Mouse (Mus musculus) ovary, postnatal 14 days (tissue): Measurements from ENCODE around the gene Man1c1.

Experiments used
- DNase-seq: peaks from one replicate; pipeline ENCODE4 v3.0.0; 2022; ENCODE audit warnings: low spot score

Gene Man1c1

DNA sequence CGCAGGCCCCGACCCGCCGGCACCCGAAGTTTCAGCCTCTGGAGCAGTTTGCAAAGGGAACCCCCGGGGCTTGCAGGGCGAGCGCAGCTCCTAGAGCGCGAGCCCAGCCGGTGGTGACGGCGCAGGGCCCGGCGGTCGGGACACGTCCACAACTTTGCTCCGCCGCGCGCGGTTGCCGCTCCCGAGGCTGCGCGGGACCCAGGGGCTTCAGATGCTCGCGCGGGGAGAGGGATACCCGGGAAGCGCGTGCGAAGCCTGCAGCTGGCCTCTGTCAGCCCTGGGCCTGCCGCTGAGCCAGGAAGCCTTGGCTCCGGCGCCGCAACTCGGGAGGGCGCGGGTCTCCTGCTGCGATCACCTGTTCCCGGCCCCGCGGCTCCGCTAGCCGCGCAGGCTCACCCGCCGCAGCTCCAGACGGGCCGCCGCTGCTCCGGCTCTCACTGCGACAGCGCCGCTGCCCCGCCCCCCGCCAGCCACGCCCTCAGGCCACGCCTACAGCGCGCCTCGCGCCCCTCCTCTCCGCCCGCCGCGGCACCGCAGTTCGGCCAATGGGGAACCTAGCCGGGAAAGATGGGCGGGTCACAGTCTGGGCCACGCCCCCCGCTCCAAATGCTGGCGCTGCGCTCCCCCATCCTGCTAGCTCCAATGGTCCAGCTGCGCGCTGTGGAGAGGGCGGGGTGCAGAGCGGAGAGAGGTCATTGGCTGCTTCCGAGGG lies at the start of gene Man1c1:
Gene Man1c1 (minus strand): TSS at position 456 of the 712 bp plus-strand sequence.
- DNase-seq, result peak; percentile 97

DNA sequence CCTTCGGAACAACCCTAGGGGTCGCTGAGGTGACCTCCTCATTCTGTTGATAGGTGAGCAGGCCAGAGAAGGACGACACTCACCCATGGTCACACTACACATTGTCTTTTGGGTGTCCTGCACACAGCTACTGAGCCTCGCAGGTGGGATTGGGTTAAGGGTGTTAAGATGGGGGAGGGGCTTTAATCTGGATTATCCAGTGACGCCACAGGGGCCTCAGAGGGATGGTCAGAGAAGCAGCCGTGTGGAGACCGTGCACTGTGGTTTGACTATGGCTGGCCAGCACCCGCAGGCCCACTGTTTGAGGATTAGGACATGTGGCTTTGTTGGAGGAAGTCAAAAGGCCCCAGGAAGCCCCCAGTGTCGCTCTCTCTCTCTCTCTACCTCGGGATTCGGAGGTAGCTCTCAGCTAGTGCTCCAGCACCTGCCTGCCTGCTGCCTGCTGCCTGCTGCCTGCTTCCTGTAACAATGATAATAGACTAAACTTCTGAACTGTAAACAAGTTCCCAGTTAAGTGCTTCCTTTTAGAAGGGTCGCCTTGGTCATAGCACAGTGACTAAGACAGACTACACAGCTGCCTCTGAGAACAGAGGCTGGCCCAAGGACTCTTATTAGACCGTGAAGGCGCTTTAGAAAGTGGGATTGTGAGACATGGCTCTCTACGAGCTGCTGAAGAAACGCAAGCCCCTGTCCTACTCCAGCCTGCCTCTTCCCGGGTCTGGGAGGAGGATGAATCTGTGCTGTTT lies 49.6 kb upstream of the Man1c1 start:
- no peak for DNase-seq

DNA sequence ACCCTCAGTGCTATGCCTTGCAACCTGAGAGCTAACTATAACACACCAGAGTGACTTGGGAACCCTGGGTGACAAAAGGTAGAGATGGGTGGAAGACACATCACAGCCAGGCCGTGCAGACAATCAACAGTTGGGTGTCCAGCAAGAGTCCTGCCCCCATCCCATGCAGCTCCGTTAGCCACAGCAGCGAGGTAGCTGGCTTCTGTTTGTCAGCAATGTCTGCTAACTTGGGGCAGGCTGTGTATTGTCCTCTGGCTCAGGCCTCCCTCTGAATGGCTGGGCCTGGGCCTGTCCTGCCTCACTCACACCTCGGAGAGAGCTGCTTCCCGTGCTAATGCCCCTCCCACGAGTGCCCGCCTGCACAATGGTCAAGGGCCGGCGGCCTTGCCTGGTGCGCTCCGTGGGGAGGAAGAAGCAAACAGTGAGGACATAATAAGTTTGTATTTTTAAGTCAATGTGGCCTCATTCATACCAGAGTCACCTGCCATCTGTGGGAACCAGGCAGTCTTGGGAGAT lies 48.9 kb upstream of the Man1c1 start:
- no peak for DNase-seq

DNA sequence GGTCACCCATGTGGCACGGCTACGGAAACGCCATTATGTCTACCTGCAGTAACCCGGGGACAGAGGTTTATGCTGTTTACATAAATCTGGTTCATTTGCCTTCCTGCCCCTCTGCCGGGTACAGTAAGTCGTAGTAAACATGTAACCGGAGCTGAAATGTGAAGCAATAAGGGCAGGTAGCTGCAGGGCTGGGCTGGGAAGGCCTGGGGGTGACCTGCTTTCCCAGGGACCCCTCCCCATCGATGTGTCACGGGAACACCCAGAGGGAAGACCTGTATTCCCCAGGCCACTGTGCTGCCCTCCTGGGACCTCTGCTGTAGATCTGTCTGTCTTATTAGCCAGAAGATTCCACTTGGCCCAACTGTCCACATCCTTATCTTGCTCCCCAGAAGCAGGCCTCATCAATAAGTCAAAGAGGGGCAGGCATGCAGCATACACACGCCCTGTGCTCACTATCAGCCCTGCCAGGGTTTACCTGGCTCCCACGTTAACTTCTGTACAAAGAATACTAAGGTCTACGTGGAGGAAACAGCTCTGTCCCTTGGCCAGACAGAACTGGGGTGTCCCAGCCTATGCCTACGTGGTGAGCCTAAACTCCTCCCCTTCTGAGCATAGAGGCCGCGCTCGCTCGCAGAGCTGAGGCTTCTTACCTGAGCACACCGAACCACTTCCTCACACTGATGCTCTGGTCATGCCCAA lies 47.7 kb upstream of the Man1c1 start:
- DNase-seq, result no peak

DNA sequence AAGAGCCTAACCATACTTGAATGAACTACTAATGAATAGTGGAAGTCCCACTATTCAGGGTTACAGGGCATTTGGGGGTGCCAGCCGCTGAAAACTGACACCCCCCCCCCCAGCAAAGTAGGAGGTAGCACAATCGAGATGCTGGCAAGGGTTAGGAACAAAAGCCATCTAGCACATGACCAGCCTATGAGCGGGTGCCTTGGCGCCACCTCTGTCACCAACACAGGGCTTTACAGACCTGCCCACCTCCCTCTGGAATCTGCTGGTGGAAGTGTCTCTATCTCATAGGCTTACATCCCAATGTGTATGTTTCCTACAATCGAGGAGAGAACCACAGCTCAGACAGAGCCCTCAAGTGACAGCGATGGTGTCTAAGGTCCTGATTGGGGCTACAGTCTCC lies 46.7 kb upstream of the Man1c1 start:
- no peak for DNase-seq

DNA sequence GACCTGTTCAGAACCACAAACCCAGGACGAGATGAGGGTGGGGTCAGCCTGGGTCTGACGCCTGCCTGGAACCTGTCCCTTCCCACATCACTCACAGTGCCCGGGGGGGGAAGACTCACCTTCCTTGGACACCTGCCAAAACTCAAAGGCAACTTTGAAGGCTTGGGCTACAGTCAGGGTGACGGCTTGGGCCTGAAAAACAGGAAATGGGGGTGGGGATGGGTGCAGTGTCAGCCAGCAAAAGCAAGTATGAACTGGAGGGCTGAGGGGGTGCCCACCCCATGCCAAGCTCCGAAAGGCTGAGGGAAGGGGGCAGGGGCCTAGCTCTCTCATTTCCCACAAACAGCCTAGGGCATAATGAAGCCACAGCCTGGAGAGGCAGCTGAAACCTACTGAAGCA lies 46.2 kb upstream of the Man1c1 start:
- no peak for DNase-seq

DNA sequence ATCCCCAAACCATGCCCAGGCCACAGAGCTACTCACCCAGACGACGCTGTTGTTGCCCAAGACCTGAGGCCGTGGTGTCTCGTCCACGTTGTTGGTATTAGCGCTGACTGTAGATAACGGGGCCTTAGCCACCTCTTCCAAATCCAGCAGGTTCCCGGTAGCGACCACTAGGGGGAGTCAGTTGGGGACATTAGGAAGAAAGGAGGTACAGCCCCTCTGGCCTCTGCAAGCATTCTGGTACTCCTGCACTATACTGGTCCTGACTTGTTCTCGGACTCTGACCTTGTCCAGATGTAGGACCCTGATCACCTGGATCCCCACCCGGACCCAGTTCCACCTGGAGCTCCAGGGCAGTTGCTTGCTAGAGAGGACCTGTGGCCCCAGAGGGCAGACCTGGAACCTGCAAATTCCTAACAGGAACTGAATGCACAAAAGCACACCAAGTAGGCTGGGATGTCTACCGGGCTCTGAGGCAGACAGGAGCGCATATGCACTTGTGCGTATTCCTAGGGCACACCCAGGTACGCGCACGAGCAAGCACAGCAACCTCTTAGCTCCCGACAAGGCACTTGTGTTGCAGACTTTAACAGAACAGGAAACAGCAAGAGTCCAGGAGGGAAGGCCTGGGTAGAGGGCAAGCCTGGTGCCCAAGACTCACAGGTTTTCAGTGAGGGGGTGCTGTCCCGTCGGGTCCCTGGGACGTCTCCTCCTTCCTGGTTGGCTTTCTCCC lies 45.4 kb upstream of the Man1c1 start:
- no peak for DNase-seq

DNA sequence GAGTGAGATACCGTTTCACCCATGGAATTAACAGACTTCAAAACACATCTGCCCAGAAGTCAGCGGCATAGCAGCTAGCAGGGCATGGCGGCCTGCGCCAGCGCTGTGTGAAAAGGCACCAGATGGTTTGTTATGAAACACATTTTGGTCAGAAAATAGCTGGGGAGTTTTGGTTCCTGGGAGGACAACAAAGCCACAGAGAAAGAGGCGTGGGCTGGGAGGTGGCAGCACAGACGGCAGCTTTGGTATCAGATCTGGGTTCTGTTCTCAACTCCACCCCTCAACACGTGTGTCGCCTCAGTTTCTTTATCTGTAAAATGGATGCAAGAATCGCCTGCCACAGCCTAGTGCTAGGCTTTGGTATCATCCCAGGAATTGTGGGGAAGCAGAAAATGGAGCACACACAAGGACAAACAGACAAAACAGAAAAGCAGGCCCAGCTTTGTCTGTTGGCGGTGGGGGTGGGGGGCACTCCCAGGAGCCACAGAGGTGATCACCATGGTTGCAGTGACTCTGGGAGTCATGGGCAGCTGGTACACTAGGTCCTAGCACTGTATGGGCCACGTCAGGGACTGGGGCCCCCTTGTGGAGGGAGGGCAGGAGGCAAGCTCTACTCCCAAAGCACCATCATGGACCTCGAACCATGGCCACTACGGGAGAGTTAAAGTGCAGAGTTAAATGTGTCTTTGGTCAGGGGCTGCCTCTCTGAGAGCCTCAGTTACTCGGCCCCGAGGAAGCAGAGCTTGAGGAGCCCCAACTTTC lies 42.0 kb upstream of the Man1c1 start:
- no peak for DNase-seq

DNA sequence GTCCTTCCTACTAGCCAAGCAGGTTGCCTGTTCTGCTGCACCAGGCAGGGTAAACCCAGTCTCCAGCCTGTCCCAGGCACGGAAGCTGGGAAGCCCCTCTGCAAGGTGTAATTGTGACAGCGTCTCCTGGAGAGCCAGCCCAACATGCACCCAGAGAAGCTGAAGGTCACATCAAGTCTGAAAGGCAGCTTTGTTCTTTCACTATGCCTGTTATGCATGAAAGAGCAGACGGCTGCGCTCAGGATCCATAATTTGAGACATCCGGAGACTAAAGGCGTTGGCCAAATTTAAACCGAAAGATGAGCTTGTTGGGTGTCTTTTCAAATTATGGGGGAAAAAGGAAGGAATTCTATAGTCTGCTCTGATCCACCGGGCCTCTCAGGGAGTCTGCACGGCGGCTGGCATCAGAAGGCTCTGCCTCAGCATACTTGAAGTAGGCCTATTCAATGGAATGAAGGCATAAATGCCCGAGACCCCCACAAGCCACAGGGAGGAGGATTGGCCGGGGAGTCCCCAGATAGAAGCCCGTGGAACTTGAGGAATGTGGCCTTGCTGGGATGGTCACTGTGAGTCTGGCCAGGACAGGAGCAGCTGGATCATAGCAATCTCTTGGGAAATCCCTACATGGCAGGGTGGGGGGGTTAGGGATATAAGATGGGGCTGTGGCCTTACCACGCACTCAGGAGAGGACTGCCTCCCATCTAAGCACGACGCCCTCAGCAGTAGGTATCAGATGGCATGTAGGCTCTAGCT lies 40.0 kb upstream of the Man1c1 start:
- no peak for DNase-seq

DNA sequence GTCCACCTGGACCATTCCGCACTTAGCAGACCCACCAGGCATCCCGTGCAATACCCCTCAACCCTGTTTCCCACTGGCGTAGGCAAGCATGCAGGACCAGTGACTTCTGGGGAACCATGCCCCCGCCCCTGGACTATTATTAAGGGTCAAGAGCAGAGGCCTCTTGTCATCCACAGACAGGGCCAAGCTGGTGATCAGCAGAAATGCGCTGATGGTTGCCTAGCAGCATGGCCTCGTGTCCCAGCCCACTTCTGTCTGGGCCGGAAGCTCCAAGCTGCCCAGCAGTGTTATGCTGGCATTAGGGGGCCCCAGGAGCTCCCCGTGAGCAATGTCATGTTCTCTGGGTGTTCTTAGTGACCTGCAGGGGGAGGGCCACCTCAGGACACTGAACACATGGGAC lies 37.9 kb upstream of the Man1c1 start:
- DNase-seq, result no peak

DNA sequence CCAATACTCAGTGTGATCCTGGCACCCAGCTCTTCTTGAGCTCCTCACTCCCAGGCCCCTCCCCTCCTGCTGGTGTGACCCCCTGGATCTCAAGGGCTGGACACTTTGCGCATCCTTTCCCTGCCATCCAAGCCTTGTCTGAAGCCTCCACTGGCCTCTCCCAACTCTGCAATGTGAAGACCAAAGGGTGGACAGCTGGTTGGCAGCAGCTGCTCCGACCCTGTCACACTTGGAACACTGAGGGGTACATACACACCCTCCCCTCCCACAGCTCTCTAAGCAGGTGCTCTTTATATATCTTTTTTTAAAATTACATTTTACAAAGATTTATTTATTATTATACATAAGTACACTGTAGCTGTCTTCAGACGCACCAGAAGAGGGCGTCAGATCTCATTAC lies 36.1 kb upstream of the Man1c1 start:
- no peak for DNase-seq

DNA sequence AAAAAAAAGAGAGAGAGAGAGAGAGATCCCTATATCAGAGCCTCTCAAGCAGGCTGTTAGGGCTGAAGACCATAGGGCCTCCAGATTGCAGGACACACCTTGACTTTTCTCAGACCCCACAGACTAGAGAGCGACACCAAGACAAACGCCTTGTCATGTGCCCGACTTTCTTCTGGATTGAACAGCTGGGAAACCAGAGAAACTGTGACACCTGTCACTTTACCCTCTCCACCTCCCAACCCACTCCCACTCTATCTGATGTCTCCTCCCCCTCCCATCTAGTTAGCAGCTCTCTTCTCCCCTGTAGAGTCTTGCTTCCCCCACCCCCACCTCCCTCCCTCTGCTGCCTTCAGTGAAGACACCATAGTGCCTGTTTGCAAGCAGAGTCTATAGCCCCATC lies 35.4 kb upstream of the Man1c1 start:
- no peak for DNase-seq

DNA sequence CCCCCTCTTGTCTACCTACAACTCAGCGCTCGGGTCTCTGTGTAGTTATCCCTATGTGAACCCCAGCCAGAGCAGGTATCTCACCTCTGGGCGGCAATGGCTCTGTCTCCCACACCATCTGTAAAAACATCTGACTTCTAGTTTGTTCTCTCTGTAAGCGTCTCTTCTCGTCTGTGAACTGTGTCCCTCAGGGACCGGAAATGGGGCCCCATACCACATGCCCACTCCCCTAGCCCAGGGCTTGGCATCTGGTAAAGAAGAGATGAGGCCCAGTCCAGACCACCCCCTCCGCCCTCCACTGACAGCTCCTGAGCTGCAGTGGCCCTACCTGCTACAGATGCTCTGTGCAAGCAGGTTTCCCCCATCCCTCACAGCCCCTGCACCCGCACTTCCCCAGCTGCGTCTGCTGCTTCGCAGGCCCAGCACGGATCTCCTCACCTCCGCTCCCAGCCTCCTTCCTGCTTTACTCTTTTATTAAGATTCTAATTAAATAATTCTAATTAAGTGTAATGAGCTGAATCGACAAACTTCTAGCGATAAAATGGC lies 33.3 kb upstream of the Man1c1 start:
- DNase-seq, result no peak

DNA sequence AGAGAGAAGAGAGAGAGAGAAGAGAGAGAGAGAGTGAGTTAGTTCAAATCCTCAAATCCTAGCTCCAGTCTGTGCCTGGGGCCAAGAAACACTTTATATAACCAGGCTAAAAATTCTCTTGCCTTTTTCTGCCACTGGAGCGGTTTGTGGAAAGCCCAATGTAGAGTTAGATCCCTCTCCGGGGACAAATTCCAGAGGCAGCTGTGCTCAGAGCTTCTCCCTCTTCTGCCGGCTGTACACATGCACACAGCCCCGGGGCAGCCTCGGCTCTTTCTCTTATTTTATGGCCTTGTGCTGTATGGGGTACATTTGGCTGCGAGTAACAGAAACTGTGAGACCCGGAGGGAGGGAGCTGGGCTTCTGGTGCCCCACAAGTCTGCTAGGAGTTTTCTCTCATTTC lies 32.1 kb upstream of the Man1c1 start:
- no peak for DNase-seq

DNA sequence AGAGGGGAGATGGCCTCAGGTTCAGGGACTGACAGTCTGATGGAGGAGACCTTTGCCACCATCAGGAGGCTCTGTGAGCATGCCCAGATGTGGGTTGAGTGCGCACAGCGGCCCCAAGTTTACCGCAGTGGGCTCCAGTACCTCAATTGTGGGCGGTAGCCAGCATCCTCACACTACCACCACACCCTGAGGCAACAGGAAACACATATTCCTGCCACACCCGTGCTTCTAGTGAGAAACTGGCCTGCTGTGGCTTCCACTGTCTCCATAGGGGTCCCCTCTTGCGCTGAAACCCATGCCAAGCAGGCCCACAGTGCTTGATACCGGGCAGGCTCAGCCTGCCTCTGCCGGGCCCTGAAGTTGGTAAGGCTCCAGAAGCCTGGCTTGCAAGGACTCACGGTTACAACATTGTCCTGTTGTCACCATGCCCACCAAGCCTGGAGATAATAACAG lies 30.6 kb upstream of the Man1c1 start:
- no peak for DNase-seq

DNA sequence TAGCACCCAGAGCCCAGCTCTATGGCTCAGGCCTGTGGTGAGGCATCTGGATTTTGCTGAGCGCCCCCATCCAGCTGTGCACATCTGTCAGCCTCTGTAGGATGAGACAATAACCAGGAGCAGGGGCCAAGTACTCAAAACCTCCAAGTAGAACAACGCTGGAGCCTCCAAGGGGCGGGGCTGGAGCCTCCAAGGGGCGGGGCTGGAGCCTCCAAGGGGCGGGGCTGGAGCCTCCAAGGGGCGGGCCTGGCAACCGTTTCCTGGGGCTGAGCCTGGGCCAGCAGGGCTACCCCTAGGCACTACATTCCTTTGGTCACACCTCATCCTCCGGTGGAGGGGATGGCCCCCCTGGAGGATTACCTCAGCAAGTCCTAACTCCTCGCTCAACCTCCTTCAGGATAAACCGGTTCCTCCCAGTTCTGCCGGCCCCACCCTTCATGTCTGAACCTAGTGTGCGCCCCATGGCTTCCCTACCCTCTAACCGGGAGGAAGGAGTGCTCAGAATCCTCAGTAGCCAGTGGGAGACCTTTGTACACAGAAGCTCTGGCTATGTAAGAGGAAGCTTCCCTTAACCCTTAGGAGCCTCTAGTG lies 30.0 kb upstream of the Man1c1 start:
- DNase-seq, result peak; percentile 46

DNA sequence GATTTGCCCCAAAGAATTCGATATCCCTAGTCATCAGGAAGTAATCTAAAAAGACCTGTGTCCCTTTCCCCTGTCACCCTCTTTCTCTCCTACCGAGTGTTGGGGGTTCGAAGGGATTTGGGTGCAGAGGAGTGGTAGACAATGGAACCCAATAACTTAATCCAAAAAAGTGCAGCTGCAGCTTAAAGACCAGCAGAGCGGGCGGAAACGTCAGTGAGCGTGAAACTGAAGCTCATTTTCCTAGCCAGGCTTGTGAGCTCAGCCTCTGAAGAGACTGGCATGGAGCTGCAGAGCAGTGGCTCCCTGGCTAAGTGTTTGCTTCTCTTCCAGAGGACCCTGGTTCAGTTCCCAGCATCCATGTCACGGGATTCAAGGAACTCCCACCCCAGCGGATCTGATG lies 29.3 kb upstream of the Man1c1 start:
- no peak for DNase-seq

DNA sequence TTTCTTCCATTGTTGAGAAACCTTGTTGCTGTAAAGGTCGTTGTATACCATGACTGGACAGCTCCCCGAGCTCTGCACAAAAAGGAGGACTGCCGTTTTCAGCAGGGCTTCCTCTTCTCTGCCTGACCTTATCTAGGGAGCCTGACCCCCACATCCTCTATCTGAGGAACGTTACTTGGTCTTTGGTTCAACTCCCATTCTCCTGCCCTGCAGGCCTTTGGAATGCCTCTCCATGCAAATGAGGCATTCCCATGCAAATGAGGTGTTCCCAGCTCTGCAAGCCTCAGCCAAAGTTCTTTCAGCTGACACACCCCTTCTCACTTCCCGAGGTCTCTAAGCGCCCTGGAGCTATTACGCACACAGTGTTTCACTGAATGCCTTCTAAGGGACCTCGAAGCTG lies 26.0 kb upstream of the Man1c1 start:
- no peak for DNase-seq

DNA sequence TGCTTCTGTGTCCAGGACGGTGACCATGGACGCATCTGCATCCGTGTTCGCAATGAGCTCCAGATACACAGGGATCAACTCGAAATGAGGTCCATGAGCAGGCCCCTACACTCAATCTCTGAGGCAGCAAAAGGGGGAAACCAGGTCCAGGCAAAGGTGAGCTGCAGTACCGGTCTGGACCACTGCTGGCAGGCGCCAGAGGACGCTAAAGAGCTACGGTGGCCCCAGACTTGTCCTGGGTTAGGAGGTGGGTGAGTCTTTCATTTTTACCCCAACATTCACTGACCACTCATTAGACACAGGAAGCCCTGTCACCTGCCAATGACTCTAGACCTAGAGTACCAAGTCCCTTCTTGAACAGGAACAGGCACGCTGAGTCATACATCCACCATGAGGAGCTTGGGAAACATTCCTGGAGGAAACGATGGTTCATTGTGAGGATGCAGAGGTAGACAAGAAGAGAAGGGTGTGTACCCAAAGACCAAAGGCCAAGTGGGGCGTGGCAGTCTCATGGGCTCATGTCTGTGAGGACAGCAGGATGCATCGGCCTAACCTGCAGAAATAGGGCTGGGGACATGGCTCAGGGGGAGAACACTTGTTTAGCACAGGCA lies 21.8 kb upstream of the Man1c1 start:
- no peak for DNase-seq

DNA sequence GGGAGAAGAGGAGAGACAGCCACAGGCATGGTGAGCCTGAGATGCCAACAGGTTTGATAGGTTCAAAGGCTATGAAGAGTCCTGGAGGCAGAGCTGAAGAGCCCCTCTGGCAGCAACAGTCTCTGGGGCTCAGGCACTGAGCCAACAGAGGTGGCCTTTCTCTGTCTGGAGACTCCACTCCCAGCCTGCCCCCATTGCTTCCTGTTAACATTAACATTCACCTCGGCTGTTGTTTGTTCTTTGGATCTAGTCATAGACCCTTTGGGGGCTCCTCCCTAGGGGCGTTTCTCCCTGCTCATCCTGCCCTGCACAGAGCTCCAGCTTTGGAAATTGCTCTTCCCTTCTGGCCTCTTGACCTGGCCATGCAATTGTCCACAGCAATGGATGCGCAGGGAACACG lies 20.9 kb upstream of the Man1c1 start:
- no peak for DNase-seq
